Mouse (Mus musculus): ENCODE measurements at regions not wholly inside any gene's neighbourhood (a gene's known extent, or its start where the extent isn't known, plus 50 kb on each side); places are given as distances from the start of the nearest gene placed in this dataset.
A peak's percentile ranks its signal among the peaks of the same experiment; 100 is the strongest.

DNA sequence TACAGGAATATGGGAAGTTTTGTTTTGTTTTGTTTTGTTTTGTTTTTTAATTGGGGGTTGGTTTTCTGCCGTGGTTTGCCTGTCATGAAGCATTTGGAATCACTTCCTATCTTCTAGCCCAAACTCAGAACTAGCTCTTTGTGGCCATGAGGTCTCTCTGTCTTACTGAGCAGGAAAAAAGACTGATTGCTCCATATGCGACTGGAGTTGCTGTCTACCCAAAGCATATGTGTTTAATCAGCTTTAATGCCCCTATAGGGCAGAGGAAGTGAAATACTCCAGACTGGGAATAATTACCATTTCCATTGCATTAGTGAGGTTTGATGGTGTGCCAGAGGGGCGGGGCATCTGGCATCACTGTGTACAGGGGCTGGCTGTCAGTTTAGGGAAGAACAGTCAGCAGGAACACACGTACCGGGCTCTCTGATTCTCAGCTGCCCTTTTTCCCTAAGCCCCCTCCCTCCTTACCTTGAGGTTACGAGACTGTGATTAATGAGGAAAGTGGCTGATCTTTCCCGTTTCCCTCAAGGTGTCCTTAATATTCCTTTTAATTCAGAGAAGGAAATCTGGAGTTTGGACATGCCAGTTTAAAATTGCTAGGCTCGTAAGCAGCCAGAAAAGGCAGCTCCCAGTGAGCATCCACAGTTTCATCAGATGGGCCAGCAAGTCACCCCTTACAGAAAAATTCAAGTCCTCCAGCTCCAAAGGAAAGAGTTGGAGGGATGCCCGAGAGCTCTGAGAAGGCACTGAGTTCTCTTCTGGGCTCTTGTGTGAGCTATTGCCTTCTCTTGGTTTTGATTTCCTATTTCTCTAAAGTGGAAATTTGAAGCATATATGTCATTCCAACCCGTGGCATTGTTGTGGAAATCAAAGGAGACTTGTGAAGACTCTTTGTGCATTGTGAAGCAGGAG is 2482.1 kb upstream of the 5930422O12Rik start:
- DNase-seq (ENCODE audit: low spot score in 2 of 2): no peak

DNA sequence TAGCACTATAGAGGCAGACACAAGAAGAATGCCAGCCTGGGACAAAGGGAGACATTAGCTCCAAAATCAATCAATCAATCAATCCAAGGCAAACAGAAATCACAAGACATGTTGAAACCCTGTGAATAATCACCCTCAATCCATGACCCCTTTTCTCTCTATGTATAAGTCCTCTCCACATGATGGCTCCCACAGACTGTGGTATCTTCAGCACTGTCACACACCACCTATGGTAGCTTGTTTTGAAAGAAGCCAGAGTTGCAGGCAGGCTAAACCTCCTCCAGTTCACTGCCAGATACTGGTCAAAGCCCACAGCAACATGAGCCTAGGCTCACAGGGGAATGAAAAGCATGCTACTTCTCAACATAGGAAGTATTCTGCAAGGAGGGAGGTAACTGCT is 2475.7 kb upstream of the 5930422O12Rik start:
- no peak for DNase-seq (ENCODE audit: low spot score in 2 of 2)

DNA sequence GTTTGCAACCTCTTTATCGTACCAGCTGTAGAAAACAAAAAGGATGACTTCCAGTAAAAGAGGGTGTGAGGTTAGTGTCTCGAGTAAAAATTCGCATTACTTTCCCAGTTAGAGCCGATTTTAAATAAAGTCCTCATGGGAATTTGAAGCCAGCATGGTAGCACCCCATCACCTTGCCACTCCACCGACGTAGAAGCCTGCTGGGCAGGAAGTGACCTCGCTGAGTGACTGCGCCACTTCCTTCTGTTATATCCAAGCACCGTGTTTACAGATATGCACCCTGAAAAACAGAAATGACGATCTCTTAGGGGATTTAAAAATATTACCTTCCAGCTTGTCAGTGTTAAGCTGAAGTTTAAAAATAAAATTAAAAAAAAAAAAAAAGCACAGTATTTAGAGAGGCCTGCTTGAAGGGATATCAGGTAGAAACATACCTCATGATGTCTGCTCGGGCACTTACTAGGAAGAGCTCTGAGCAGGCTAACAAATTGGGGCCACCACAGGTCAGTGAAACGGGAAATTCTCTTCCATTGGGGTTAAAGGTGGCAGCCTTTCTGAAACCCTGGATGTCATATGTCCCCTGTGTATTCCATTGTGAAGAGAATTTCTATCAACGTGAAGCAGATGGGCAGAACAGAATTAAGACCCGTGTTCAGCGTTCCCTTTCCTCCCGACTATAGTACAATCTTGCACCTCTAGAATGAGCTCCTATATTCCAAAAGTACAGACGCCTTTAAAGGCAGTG is 2468.9 kb upstream of the 5930422O12Rik start:
- DNase-seq (ENCODE audit: low spot score in 2 of 2): no peak

DNA sequence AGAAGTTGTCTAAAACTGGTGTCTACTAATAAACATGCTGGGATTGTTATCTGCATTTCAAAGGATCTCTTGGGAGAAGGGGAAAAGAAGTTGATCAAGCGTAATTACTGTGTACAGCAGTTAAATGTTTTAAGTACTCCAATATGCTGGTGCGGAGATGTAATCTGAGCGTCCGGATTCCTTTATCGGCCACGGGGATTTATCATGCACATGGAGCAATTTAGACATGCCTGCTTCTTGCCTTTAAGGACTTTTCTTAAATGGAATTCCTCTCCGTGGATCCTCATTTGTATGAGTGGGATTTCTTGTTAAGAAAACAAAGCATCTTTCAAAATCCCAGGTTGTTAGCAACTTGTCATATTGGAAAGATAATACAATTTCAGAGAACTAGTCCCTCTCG is 2468.0 kb upstream of the 5930422O12Rik start:
- no peak for DNase-seq (ENCODE audit: low spot score in 2 of 2)

DNA sequence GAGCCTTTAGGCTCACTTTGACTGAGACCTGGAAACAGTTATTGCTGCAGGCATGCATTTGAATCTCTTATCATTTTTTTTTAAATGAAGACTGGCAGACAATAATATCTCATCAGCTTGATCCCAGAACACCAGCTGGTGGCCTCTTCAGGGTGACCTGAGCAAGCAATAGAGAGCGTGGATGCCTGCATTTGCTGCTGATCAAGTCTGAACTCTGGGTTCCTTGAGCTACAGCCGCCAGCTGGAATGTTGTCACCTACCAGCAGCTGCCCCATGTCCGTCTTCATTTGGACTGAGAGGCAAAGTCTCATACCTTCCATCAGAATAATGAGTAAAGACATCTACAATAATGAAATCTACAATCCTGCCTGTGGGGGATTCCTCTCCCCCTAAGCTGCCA is 2466.3 kb upstream of the 5930422O12Rik start:
- DNase-seq (ENCODE audit: low spot score in 2 of 2): no peak

DNA sequence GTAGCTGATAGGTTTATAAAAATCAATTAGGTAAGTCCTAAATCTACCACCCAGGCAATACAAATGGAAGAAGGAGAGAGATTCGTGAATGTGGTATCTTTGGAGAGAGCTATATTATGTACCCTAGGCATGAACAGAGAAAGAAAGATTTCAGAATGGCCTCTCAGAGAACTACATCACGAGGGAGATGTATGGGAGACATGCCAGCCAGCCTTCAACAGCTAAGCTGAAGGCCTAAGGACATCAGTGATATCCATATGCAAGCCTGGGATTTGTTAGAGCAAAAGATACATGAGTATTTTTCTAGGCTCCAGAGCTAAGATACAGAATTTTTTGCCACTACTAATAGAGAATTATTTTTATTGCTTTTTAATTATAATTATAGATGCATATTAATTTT is 2445.7 kb upstream of the 5930422O12Rik start:
- DNase-seq (ENCODE audit: low spot score in 2 of 2): no peak

DNA sequence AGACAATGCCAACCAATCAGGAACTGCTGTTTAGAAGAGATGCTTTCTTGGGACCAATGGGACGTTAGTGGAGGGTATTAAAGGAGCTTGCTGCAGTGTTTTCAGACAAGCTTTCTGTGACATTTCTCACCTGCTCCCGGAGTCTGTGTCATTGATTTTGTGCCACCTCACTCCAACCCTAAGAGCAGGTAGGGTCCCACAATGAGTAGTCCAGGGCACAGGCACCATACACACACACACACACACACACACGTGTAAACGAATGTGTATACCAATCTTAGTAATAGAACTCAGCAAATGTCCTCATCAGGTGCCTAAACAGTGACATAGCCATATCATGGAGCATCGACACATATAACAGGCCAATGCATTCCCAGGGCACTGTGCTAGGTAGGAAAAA is 2440.5 kb upstream of the 5930422O12Rik start:
- DNase-seq (ENCODE audit: low spot score in 2 of 2): no peak

DNA sequence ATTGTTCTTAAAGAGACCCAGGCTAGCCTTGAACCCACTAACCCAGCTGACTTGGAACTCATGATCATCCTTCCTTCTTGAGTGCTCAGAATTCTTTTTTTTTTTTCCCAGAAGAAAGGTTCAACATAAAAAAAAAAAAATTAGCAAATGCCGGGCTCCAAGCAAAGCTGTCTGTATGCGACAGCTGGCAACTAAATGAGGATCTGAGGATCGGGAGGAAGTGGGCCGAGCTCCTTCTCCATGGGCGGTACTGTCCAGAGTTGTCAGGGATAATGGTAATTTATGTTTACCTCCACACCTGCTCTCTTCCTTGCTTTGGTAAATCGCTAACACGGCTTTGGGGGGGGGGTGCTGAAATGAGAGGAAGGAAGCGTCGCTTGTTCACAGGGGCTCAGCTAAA is 2429.9 kb upstream of the 5930422O12Rik start:
- DNase-seq (ENCODE audit: low spot score in 2 of 2): no peak

DNA sequence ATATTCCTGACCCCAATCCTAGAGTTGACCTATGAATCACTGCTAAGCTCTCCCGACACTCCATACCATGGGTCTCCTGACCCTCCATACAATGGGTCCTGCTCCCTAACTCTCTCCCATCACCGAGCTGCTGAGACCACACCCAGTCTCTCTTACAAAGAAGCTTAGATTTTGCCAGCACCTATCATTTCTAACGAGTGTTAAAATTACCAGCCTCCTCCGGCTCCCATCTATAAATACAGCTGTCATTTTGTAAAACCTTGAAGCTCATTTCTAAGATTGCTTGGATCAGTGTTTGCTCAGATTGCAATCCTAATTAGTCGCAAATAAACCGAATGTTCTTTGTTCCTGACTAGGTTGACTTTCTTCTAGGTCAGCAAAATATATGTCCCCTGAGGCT is 2428.4 kb upstream of the 5930422O12Rik start:
- DNase-seq (ENCODE audit: low spot score in 2 of 2): no peak

DNA sequence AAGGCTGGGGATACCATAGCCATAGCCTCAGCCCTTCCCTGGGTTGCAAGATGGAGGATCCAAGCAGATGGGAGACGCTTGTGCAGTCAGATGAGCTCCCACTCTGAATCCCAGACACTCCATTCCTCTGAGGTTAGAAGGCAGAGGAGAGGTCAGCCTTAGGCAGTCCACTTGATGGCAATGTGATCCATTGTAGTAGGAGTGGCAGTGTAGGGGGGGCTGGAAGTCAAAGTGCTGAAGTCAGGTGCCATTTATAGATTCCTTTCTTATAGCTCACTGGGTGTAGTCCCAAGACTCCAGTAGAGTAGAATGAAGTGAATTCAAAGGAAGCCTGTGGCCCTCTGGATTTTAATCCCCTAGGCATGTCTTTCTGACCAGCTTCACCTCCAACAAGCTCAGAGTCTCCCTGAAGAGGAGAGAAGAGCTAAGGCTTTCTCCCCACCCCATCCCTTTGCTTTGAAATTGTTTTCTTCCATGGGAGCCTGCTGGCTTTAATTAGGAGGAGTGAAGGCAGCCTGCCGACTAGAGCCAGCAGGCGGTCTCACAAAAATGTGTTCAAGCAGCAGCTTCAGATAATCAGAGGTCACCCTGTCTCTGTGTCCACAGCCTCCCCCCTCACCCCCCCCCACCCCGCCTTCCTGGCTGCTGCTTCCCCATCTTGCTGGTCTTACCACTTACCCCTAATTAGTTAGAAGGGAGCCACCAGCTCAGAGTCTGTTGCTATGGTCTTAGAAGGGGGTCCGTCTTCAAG is 2426.4 kb upstream of the 5930422O12Rik start:
- no peak for DNase-seq (ENCODE audit: low spot score in 2 of 2)

DNA sequence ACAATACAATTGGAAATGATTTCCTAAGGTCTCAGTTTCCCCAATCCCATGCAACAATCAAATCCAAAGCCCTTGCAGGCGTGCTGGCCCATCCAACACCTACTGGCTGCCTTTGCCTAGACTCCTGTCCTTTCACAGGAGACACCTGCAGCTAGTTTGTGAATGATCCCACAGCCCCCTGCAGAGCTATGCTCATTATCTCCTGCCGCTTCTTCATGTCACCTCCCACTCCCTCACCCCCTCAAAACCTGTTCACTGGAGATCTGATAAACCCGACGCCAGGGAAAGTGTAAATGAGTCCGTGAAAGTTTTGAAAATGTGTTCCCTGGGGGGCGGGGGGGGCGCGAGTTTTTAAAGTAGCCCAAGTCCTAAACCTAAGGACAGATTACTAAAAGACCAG is 2420.2 kb upstream of the 5930422O12Rik start:
- DNase-seq (ENCODE audit: low spot score in 2 of 2): no peak

DNA sequence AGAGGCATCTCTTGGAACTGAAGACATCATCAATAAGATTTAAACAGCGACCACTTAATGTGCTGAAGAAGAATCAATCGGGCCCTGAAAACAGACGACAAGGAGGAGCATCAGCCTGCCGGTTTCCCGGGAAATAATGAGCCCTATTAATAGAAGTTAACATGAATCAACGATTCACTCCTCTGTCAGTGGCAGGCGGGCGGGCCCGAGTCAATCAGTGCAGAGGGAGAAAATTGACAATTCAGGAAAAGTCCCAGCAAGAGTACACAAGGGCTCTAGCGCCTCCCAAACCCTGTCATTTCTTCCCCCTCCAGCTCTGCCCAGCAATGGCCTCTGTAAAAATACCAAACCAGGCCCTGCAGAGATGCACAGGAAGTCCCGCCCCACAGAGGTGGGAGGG is 2416.4 kb upstream of the 5930422O12Rik start:
- no peak for DNase-seq (ENCODE audit: low spot score in 2 of 2)

DNA sequence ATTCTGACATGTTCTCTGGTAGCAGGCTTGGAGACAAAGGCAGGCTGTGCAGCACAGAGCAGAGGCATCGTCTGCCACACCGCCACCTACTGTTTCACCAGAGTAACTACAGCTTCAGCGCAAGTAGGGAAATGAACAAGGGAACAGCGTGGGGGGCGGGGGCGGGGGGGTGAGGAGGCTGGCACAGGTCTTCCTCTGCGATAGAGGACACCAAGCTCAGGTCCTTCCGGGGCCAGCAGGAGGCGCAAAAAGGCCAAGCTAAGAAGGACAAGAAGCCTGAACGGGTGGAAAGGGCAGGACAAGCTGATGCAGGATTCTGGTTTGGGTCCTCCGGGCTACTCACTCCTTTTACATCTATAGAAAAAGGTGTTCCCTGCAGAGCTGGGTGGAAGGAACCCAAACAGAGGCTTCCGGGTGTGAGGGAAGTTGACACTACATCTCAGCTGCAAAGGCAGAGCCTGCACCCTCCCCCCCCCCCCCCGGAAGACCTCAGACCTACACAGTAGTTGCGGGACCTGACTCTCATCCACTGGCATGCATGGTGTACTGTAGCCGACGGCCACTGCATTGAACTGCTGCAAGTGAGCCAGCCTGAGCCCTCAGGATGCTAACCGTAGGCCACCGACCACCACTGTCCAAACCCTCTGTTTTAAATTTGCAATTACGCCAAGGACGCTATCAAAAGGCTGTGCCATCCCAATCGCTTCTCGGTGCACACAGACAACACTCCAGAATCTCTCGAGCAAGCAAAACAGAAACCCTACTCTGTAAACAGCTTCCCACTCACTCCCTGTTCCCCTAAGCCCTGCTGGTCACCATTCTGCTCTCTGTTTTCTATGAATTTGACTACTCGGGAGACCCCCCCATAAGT is 2396.6 kb upstream of the 5930422O12Rik start:
- peak; percentile 16 to 34 for DNase-seq (ENCODE audit: low spot score in 2 of 2)

DNA sequence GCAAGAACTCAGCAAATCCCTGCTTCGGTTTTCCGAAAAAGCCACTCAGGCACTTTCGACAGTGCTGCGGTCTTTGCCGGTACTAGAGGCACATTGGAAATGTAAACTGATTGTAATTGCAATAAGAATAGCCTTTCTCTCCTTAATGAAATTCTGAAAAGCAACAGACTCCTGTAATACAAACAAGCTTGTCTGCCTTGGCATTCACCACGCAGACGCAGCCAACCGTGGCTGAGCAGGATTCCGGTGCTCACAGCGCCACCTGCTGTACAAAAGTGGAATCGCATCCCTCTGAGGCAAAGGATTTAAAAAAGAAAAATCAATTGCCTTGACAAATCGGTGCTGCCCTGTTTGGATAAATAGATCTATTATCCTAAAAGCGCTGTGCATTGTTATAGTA is 2395.2 kb upstream of the 5930422O12Rik start:
- DNase-seq (ENCODE audit: low spot score in 2 of 2): peak; percentile 41 to 77

DNA sequence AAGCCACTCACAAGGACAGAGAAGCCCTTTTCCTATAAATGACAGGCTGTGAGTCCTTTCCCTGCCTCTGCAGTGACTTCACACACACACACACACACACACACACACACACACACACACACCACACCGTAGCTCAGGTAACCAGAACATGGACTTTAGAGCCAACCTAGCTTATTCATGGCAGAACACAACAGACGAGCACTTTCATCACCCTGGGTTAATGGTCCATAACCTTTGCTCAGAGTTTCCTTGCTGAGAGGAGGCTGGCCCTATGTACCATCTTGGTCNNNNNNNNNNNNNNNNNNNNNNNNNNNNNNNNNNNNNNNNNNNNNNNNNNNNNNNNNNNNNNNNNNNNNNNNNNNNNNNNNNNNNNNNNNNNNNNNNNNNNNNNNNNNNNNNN is 2391.6 kb upstream of the 5930422O12Rik start:
- DNase-seq (ENCODE audit: low spot score in 2 of 2): no peak

Measured in heart, adult 9 months (tissue).